Mouse (Mus musculus) left cerebral cortex, postnatal 4 days (tissue): ENCODE measurements at regions not wholly inside any gene's neighbourhood (a gene's known extent, or its start where the extent isn't known, plus 50 kb on each side); places are given as distances from the start of the nearest gene placed in this dataset.
"Not testable (repeated sequence)": the region's sequence is repeated elsewhere in the genome, so short reads cannot be mapped to it uniquely, and the experiment has no call there.

Experiments used
- DNase-seq: peaks from one replicate; pipeline ENCODE4 v3.0.0-alpha.2; 2022
- intact Hi-C: fragments of 180-260 bp; cut with DNase I; formaldehyde crosslinking; loops from one replicate; pipeline ENCODE4 v1.15.1; 2025

DNA sequence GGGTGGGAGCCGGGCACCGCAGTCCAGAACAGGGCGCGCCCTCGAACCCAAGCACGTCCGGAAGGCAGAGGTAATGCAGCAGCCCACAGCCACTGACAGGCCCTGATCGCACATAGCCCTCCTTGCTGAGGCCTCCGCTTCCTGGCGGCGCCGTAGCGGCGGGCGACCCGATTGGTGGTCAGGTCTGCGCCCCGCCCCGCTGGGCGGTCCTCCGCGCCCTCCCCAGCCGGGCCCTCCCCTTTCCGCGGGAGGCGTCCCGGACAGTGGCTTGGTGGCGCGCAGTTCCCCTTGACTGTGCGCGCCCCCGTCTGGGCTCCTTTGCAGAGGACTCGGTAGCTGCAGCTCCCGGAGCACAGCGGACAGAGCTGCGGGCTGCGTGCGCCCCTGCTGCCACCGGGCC lies 375.5 kb upstream of the Asap2 start:
- DNase-seq = peak; percentile 57
- intact Hi-C loops = not testable (repeated sequence)
